Mouse (Mus musculus): ENCODE data around the gene Usp15. TPM values are rescaled to one million over a fixed set of nuclear protein-coding genes. Genes with fewer than 3 reads are reported as not detected.
"Not testable (repeated sequence)": the region's sequence is repeated elsewhere in the genome, so short reads cannot be mapped to it uniquely, and the experiment has no call there.

The Usp15 gene
- 101 and 125 TPM in 2 replicates for polyA plus RNA-seq (2015; fragmentation: Nextera tagmentation; extraction: Ambion mirVana)

DNA sequence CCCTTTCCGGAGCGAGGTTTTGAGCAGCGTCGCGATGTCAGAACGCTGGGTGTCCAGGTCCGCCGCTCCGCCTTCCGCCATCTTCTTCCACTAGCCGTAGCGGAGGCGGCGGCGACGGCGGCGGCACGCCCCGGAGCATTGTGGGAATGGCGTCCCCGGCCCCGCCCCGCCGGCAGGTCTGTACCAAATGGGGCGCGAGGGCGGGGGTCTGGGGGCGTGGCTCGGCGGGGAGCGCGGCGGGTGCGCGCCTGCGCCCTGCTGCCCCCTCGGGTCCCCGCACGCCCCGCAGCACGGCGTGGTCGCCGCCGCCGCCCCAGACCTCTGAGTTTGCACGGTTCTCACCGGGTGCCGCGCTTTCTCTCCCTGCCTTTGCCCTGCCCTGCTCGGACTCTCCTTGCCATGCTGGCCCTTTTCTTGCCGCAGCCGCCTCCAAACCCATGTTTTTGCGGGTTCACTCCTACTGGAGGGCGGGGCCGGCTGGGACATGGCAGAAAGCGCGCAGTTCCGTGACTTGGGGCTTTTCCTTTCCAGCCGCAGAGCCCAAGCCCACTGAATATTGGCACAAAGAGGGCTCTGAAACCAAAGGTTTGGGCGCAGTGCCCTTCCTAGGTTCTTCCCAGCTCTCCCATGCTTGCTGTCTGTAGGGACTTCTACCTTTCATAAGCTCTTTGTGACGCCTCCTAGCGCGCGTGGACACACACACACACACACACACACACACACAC is at the start of gene Usp15:
TSS of gene Usp15 (minus strand) at position 161 of the 725 bp plus-strand sequence.
- H3K9me3 ChIP-seq (replicated peaks): no peaks in the 10 kb centered on the region
- peak within 1 kb of the TSS; percentile 83 for H3K4me2 ChIP-seq
- H3K36me3 ChIP-seq: no peaks in the 10 kb centered on the region
- DNase-seq (peak; percentile 87), ATAC-seq (ENCODE audit: low read depth) (peak; percentile 87)
- under 1% methylated on average over 64 of the region's 66 CpGs for WGBS (ENCODE audit: insufficient replicate concordance)
- peak within 1 kb of the TSS; percentile 95 for H3K27ac ChIP-seq
- peak within 1 kb of the TSS; percentile 99 for H3K4me3 ChIP-seq (replicated peaks)
- H3K27me3 ChIP-seq: no peaks in the 10 kb centered on the region
- peak within 1 kb of the TSS; percentile 98 for H3K9ac ChIP-seq
- H3K4me1 ChIP-seq (replicated peaks): peaks cover 63% of the 10 kb centered on the region

DNA sequence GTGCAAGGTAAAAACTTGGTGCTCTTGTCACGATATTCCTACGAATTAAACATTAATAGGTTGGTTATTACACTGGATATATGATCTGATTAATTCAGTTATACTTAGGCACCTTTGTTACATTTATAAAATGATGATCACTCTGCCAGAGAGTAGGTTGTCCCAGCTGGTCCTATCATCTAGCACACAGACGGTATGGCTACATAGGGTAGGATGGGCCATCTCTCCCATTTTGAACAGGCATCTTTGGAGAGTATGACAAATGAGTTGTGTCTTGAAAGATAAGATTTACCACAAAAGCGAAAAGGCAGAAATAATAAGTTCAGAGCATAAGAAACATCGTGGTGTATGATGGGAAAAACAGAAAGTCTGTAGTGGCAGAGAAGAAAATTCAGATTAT is 32.6 kb upstream of the Usp15 start:
- ATAC-seq (ENCODE audit: low read depth) (no peak), DNase-seq (no peak)
- no peak overlapping the region for H3K9ac ChIP-seq
- H3K4me2 ChIP-seq: no peak overlapping the region
- no peak overlapping the region for H3K4me3 ChIP-seq (replicated peaks)
- H3K27me3 ChIP-seq: no peaks in the 10 kb centered on the region
- H3K4me1 ChIP-seq (replicated peaks): no peaks in the 10 kb centered on the region
- H3K36me3 ChIP-seq: no peaks in the 10 kb centered on the region
- no peak overlapping the region for H3K27ac ChIP-seq
- whole genome bisulfite sequencing (ENCODE audit: insufficient replicate concordance): 50% methylated on average over 5 of the region's 5 CpGs
- H3K9me3 ChIP-seq (replicated peaks): no peaks in the 10 kb centered on the region

DNA sequence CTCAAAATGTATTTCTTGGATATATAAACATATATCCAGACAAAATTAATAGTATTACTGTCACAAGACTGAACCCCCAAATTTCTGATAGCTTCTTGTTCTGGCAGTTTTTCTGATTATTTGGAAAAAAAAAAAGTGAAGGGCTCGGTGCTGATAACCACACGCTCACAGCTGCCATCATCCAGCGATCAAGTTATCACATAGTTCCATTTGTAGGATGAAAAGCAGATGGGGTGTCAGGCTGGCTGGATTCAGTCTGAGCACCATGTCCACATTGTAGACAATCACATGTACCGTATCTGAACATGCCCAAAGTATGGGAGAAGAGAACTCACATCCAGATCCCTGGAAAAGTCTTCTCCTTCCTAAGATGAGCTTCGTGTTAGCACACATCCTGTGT is 26.0 kb upstream of the Usp15 start:
- H3K9me3 ChIP-seq (replicated peaks): no peaks in the 10 kb centered on the region
- no peaks in the 10 kb centered on the region for H3K36me3 ChIP-seq
- ATAC-seq (ENCODE audit: low read depth): no peak
- no peak overlapping the region for H3K9ac ChIP-seq
- H3K4me3 ChIP-seq (replicated peaks): no peak overlapping the region
- H3K4me2 ChIP-seq: no peak overlapping the region
- H3K27ac ChIP-seq: no peak overlapping the region
- DNase-seq: no peak
- WGBS (ENCODE audit: insufficient replicate concordance): 63% methylated on average over 5 of the region's 5 CpGs
- H3K4me1 ChIP-seq (replicated peaks): no peaks in the 10 kb centered on the region
- H3K27me3 ChIP-seq: no peaks in the 10 kb centered on the region

DNA sequence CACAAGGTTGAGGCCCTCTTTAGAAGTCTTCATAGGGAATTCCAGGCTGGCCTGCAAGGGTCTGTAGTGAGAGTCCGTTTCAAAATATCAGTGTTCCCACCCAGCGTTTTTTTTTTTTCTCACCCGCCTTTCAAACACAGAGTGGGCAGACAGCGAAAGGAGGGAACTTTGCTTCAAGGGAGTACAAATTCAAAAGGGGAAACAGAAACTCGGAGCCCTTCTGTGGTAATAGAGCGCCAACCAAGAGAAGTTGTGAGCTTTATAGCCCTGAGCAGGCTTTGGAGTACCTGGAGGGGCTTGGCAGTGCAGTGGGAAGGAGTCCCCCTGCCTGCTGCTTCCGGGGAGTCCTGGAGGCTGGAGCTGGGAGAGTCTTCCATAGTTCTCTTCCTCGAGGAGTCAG is 12.7 kb upstream of the Usp15 start:
- Histone ChIP-seq H3K4me1 (replicated peaks) (no peaks in the 10 kb centered on the region), H3K4me3 (replicated peaks) (no peak overlapping the region), H3K4me2 (no peak overlapping the region), H3K9me3 (replicated peaks) (no peaks in the 10 kb centered on the region), H3K9ac (no peak overlapping the region), H3K27ac (no peak overlapping the region), H3K36me3 (no peaks in the 10 kb centered on the region), H3K27me3 (no peaks in the 10 kb centered on the region)
- ATAC-seq (ENCODE audit: low read depth): no peak
- WGBS (ENCODE audit: insufficient replicate concordance): 44% methylated on average over 8 of the region's 8 CpGs
- no peak for DNase-seq

DNA sequence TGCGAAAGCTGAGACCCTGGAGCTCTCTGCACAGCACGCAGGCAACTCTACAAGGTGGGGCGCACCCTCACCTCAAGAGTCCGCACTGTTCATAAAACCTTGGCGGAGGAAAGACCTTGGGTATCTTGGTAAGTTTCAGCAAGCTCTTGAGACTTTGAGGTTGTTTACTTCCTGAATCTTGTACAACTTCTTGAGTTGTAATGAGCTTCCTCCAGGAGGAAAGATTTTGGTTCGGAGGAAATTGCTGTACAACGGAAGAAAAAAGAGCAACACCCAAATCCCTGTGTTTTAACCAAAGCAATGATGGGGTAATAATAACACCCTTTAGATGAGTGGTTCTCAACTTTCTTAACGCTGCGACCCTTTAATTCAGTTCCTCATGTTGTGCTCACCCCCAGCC is 11.5 kb upstream of the Usp15 start:
- ATAC-seq (ENCODE audit: low read depth) (no peak), DNase-seq (no peak)
- Histone ChIP-seq H3K36me3 (no peaks in the 10 kb centered on the region), H3K27me3 (no peaks in the 10 kb centered on the region), H3K4me1 (replicated peaks) (no peaks in the 10 kb centered on the region), H3K27ac (no peak overlapping the region), H3K4me3 (replicated peaks) (no peak overlapping the region), H3K4me2 (no peak overlapping the region), H3K9me3 (replicated peaks) (no peaks in the 10 kb centered on the region), H3K9ac (no peak overlapping the region)
- 72% methylated on average over 9 of the region's 9 CpGs for WGBS (ENCODE audit: insufficient replicate concordance)

DNA sequence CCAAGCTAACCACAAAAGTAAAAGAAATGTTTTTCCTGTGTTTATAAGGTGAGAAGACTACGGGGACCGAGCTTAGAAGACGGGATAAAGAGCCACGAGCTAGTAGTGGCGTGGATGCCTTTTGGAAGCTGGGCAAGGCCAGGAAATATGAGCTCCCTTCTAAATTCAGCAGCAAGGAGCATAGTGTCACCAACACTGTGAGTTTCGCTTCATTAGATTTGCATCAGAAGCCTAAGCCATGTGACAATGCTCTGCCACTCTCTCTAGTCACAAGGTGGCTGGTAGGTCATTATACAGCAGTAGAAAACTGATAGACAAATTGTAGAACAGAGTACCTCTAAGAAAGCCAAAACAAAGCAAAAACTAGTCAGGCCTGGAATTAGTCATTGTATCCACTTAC is 9.3 kb upstream of the Usp15 start:
- no peak for ATAC-seq (ENCODE audit: low read depth)
- H3K36me3 ChIP-seq: no peaks in the 10 kb centered on the region
- no peak for DNase-seq
- H3K27me3 ChIP-seq: no peaks in the 10 kb centered on the region
- 82% methylated on average over 6 of the region's 6 CpGs for WGBS (ENCODE audit: insufficient replicate concordance)
- no peak overlapping the region for H3K27ac ChIP-seq
- peaks cover 3% of the 10 kb centered on the region for H3K4me1 ChIP-seq (replicated peaks)
- no peak overlapping the region for H3K4me3 ChIP-seq (replicated peaks)
- H3K9me3 ChIP-seq (replicated peaks): no peaks in the 10 kb centered on the region
- H3K9ac ChIP-seq: no peak overlapping the region
- no peak overlapping the region for H3K4me2 ChIP-seq

- H3K27ac ChIP-seq; H3K27me3 ChIP-seq; H3K4me2 ChIP-seq; DNase-seq; H3K9ac ChIP-seq; ATAC-seq (ENCODE audit: low read depth); H3K9me3 ChIP-seq (replicated peaks); H3K36me3 ChIP-seq; H3K4me3 ChIP-seq (replicated peaks): not testable (repeated sequence)
- 78% methylated on average over 3 of the region's 3 CpGs for WGBS (ENCODE audit: insufficient replicate concordance)
- H3K4me1 ChIP-seq (replicated peaks): peaks cover 10% of the 10 kb centered on the region
Measured at GRCm38 (mm10) chr10:123205364-123205763, 8.6 kb upstream of the Usp15 start.

DNA sequence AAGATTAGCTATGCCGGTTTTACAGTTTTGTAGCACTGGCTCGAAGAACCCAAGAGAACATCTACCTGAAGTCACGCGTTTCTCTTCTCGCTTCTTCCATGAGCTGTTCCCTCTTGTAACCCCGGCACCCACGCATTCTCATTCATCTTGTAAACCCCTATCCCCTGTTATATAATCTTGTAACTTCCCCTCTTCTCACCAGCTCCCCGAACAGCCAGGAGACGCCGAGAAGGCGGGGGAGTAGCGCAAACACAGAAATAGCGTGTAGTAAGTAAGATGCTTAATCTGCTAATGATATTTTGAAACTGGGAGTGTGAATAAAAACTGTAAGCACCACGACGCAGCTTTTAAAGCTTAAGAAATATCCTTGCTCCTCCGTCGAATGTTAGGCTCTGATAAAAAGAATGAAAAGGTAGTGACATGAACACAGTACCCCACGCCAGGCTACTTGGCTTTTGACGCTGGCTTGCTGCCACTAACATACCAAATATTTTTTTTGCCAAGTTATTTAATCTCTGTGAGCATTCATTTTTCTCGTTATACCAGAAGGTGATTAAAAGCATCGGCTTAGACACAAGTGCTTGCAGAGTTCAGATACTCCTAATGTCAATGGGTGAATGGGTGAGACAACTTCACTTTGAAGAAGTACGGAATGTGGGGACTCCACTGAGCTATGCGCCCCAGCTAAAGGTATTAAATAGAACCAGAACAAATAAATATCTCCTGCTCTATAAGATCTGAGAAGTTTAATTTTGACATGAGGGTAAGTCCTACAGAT is 5.4 kb upstream of the Usp15 start:
- DNase-seq: no peak
- no peak overlapping the region for H3K4me2 ChIP-seq
- H3K9me3 ChIP-seq (replicated peaks): no peaks in the 10 kb centered on the region
- H3K4me1 ChIP-seq (replicated peaks): peaks cover 36% of the 10 kb centered on the region
- H3K36me3 ChIP-seq: no peaks in the 10 kb centered on the region
- no peak overlapping the region for H3K4me3 ChIP-seq (replicated peaks)
- H3K9ac ChIP-seq: no peak overlapping the region
- H3K27ac ChIP-seq: no peak overlapping the region
- ATAC-seq (ENCODE audit: low read depth): no peak
- WGBS (ENCODE audit: insufficient replicate concordance): 76% methylated on average over 23 of the region's 23 CpGs
- H3K27me3 ChIP-seq: no peaks in the 10 kb centered on the region

GRCm38 (mm10) chr10:123201436-123201835 is 4.6 kb upstream of the Usp15 start:
- peaks cover 36% of the 10 kb centered on the region for H3K4me1 ChIP-seq (replicated peaks)
- H3K4me3 ChIP-seq (replicated peaks): no peak overlapping the region
- ATAC-seq (ENCODE audit: low read depth): no peak
- H3K36me3 ChIP-seq: no peaks in the 10 kb centered on the region
- H3K27ac ChIP-seq: no peak overlapping the region
- no peaks in the 10 kb centered on the region for H3K9me3 ChIP-seq (replicated peaks)
- H3K9ac ChIP-seq: no peak overlapping the region
- WGBS (ENCODE audit: insufficient replicate concordance): 72% methylated on average over 5 of the region's 5 CpGs
- H3K4me2 ChIP-seq: no peak overlapping the region
- H3K27me3 ChIP-seq: no peaks in the 10 kb centered on the region
- no peak for DNase-seq

DNA sequence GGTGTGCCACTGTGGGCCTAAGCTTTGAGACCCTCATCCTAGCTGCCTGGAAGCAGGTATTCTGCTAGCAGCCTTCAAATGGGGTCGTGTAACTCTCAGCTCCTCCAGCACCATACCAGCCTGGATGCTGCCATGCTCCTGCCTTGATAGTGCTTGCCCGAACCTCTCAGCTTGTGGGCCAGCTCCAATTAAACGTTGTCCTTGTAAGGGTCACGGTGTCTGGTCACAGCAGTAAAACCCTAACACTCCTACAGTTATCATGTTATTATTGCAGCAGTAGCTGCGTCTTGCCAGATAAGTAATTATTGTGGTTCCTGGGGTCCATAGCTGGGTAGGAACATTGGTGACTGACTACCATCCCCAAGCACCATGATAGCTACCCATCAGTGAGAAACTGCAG is 4.2 kb upstream of the Usp15 start:
- peaks cover 36% of the 10 kb centered on the region for H3K4me1 ChIP-seq (replicated peaks)
- DNase-seq (no peak), ATAC-seq (ENCODE audit: low read depth) (no peak)
- H3K36me3 ChIP-seq: no peaks in the 10 kb centered on the region
- H3K27ac ChIP-seq: no peak overlapping the region
- 79% methylated on average over 5 of the region's 5 CpGs for WGBS (ENCODE audit: insufficient replicate concordance)
- H3K9me3 ChIP-seq (replicated peaks): no peaks in the 10 kb centered on the region
- no peak overlapping the region for H3K4me3 ChIP-seq (replicated peaks)
- H3K4me2 ChIP-seq: no peak overlapping the region
- no peaks in the 10 kb centered on the region for H3K27me3 ChIP-seq
- no peak overlapping the region for H3K9ac ChIP-seq

DNA sequence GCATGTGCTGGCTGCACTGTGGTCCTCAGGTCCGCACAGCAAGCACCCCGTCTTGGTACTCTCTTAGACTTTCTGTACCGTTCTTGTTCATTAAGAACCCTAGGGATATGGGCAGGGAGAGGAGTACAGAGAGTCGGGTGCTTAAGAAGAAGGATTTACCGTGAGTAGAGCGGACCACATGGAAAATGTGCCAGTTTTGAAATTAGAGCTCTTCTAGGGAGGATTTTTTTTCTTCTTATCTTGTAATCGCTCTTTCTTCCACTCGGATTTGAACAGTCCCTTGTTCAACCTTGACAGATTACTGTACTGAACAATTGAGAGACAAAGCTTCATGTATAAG is 3.5 kb upstream of the Usp15 start:
- Histone ChIP-seq H3K4me1 (replicated peaks) (peaks cover 40% of the 10 kb centered on the region), H3K4me3 (replicated peaks) (no peak overlapping the region), H3K36me3 (no peaks in the 10 kb centered on the region), H3K27me3 (no peaks in the 10 kb centered on the region), H3K9ac (no peak overlapping the region), H3K4me2 (peak overlapping the region; percentile 17; the same call in 1 of the 2 replicates), H3K9me3 (replicated peaks) (no peaks in the 10 kb centered on the region), H3K27ac (no peak overlapping the region)
- DNase-seq (no peak), ATAC-seq (ENCODE audit: low read depth) (no peak)
- WGBS (ENCODE audit: insufficient replicate concordance): 80% methylated on average over 8 of the region's 8 CpGs

Measured in liver, embryonic 13.5 days (tissue).